Mouse (Mus musculus): ENCODE results near the gene Abcb6. TPM values are rescaled to one million over a fixed set of nuclear protein-coding genes. Genes with fewer than 3 reads are reported as not detected.

Abcb6 gene
- total RNA-seq, 2 experiments from 2014 or later, result 25.2 to 26.4 TPM

DNA sequence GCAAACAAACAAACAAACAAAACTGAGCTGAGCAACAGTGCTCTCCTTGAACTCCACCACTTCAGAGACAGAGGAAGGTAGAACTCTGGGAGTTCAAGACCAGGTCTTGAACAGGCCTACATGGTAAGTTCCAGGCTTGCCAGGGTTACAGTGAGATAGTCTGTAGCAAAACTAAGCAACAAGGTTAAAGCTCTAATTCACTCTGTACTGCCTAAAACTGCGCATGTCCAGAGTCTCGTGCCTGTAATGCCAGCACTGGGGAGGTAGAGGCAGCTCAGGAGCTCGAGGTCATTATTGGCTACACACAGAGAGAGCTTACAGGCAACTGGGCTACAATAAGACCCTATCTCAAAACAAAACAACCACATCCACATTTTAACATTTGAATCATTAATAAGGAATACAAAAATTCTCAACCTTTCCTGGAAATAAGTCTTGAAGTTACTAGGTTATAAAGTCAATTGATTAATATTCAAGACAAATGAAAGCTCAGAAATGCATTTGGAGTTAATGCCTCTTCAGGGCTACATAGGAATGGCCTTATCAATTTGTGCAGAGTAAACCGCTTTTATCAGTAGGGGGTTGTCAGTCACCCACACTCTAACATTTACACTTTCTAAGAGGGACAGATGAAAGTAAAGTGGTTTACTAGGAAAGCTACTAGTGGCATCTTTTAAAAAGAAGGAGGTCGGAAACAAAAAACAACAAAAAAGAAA lies 20.5 kb downstream of the Abcb6 start:
- DNase-seq, result no peak
- intact Hi-C loops (cut with DNase I; ENCODE audit: low total_unique reads), result no loop called here

GRCm38 (mm10) chr1:75158990-75159389 lies 21.2 kb downstream of the Abcb6 start:
- intact Hi-C loops (cut with DNase I; ENCODE audit: low total_unique reads), result no loop called here
- DNase-seq, result no peak

- intact Hi-C loops (cut with DNase I; ENCODE audit: low total_unique reads), result no loop called here
- DNase-seq, result no peak
Measured at GRCm38 (mm10) chr1:75155837-75156236, 24.4 kb downstream of the Abcb6 start.

DNA sequence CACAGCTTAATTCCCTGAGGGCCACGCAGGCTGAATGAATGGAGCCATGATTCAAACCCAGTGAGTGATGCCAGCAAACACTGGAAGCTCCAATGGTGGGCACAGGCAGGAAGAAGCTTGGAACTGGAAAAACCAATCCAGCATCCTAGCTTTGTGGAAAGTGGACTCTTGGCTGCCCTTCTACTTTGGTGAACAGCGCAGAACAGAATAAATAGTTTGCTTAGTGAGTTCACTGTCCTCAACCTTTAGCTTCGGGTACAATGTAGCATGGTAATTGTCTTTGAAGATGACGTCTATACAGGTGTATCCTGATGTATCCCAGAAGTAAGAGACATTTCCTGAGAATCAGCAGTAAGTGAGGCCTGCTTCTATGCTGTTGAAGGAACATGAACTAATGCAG lies 31.5 kb downstream of the Abcb6 start:
- DNase-seq, result no peak
- intact Hi-C loops (cut with DNase I; ENCODE audit: low total_unique reads), result no loop called here

DNA sequence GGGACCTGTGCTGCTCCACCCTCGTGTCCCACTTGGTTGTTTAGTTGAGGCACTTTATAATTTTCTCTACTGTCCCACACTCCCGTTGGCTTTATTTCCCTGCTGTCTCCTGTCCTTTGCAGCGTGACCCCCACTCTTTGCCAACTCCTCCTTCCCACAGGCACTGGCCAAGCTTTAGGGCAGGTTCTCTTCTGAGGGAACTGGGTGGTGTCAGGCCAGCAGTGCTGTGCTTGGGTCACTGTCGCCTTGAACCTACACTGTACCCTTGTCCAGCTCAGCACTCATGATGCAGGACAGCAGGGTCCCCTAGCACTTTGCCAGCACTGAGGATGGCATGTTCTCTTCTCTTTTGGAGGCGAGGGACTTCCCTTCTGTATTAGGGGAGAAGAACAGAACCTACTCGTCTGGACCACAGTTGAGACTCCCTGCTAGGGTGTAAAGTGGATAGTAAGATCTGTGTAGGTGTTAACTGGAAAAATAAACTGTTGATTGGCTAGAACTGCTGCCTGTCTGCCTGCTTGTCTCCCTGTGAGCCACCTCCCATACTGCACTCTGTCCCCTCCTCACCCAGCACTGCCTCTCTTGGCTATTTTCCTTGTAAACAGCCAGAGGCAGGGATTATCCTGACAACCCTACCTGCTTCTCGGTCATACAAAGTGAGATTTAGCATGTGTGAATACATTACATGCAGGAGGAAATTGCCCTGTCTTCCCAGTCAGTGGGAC lies 32.6 kb downstream of the Abcb6 start:
- DNase-seq, result no peak
- intact Hi-C loops (cut with DNase I; ENCODE audit: low total_unique reads), result no loop called here

GRCm38 (mm10) chr1:75145589-75145988 lies 34.6 kb downstream of the Abcb6 start:
- intact Hi-C loops (cut with DNase I; ENCODE audit: low total_unique reads), result no loop called here
- DNase-seq, result no peak

DNA sequence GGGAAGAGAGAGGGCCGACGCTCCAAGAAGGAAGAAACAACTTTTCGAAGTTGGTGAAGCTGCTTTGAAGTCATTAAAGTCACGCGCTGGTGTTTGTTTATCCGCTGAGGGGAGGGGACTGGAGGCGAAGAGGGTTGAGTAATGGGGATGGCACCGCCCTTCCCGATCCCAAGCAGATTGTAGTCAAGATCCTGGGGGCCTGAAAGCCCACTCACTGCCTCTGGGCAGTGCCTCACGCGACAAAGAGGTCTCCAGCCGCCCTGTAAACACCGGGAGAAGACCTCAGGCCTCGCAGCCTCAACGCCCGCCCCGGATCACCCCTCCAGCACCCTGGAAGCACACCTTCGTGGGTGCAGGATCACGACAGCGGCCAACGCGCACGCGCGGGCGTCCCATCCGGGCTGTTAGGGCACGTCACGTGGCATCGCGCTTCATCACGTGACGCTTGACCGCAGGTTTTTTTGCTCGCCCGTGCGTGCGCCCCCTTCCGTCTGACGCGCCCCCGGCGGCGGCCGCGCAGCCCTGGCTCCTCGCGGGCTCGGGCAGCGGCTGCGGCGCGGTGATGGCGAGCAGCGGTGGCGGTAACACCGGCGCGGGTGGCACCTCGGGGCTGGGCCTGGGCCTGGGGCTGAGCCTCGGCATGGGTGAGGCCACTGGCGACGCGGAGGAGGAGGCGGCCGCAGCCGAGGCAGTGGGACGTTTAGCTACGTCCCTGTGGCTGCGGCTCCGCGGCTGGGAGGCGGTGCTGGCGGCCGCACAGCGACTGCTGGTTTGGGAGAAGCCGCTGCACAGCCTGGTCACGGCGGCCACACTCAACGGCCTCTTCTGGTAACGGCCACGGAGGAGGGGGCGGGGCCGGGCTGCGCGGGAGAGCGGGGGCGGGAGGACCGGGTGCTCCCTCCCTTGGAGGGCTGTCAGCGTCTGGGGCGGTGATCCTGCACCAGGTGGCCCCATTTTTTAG lies 37.6 kb downstream of the Abcb6 start, which contains the start of the genes Cnppd1 and Retreg2:
Gene Cnppd1 (minus strand): TSS at position 411 of the 961 bp plus-strand sequence.
Gene Retreg2 (plus strand): TSS at position 478 of the 961 bp plus-strand sequence.
- intact Hi-C loops (cut with DNase I; ENCODE audit: low total_unique reads), result no loop called here

DNA sequence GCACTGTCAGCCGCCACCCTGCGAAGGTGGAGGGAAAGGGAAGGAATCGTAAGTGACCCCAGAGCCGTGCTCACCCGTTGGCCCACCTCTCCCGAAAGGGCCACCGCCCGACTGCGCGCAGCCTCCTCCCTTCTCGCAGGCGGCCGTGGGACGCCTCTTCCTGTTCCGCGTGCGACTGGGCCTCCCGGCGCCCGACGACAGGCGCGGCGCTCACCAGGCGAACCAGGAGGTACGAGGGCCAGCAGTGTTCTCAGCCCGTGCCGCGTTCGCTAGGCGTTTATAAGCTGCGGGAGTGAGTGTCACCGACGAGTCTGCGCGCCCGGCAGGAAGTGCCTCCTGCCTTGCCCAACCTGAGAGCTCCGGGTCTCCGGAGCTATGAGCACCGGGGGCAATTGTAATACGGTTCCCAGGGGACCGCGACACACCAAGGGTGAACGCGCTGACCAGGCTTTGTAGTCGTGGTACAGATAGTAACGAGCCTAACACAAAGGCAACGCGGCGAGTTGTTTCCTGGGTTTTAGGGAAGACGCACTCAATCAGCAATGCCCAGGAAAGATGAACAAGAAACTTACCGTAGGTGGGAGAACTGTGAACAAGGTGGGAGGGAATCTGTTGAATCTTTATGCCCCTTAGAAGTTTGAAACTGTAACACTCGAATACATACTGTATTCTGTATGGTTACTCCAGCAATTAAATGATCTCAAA lies 38.6 kb downstream of the Abcb6 start:
- DNase-seq, result peak; percentile 70
- intact Hi-C loops (cut with DNase I; ENCODE audit: low total_unique reads), result no loop called here

More for the DNA sequence above, 37.6 kb downstream of the Abcb6 start, which contains the start of the genes Cnppd1 and Retreg2:
- DNase-seq, result peak; percentile 96

DNA sequence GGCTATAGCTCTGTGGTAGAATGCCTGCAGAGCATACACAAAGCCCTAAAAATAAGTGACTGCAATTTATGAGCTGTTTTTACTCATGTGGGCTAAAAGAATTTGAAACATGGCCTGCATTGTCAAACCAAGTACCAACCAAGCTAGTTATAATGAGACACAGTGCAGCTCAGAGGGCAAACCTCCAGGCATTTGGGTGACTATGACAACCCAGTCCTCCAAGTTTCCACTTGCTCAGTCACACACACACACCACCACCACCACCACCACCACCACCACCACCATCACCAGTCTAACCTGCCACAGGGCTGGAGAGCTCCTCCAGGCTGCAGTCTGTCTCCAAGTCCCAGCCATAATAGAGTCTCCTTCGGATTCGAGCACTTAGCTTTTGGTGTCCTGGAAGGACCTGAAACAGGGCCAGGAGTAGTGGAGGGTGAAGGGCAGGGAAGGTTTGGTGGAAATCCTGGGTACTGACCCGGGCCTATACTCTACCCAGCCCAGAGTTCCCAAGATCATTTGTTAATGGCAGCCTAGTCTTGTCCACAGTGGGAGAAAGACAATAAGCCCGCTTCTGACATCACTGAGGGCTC lies 39.5 kb downstream of the Abcb6 start:
- intact Hi-C loops (cut with DNase I; ENCODE audit: low total_unique reads), result no loop called here
- no peak for DNase-seq

GRCm38 (mm10) chr1:75138448-75138847 lies 41.7 kb downstream of the Abcb6 start:
- DNase-seq, result no peak
- intact Hi-C loops (cut with DNase I; ENCODE audit: low total_unique reads), result no loop called here

GRCm38 (mm10) chr1:75136730-75137129 lies 43.5 kb downstream of the Abcb6 start:
- intact Hi-C loops (cut with DNase I; ENCODE audit: low total_unique reads), result no loop called here
- no peak for DNase-seq

GRCm38 (mm10) chr1:75136293-75136692 lies 43.9 kb downstream of the Abcb6 start:
- intact Hi-C loops (cut with DNase I; ENCODE audit: low total_unique reads), result no loop called here

GRCm38 (mm10) chr1:75133421-75134207 lies 46.6 kb downstream of the Abcb6 start, which contains the start of gene Slc23a3:
TSS of gene Slc23a3 (minus strand) at chr1:75133890.
- no peak for DNase-seq
- intact Hi-C loops (cut with DNase I; ENCODE audit: low total_unique reads), result no loop called here

More at GRCm38 (mm10) chr1:75136293-75136692, 43.9 kb downstream of the Abcb6 start:
- no peak for DNase-seq

- no peak for DNase-seq
- intact Hi-C loops (cut with DNase I; ENCODE audit: low total_unique reads), result no loop called here
Measured at GRCm38 (mm10) chr1:75128641-75129040, 51.6 kb downstream of the Abcb6 start.

DNA sequence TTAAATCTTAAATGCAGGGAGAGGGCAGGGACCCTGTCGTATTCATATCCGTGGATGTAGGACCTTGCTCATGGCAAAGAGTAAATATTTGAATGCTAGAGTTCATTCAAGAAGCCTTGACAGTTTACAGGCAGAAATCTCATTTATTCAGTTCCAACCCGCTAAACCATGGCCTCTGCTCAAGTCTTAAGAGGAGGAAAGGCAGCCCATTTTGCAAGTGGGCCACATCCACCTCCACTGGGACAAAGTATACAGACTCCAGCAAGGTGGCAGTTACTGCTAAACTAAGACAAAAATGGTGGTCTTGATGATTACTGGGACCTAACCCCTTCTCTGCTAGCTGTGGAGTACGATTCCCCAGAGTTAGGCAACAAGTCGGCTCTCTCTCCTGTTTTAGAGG lies 54.8 kb downstream of the Abcb6 start:
- intact Hi-C loops (cut with DNase I; ENCODE audit: low total_unique reads), result no loop called here
- DNase-seq, result no peak

GRCm38 (mm10) chr1:75124346-75125321 lies 55.6 kb downstream of the Abcb6 start, which contains the start of gene Nhej1:
TSS of gene Nhej1 (minus strand) at chr1:75125200.
- intact Hi-C loops (cut with DNase I; ENCODE audit: low total_unique reads), result no loop called here
- peak; percentile 95 for DNase-seq

DNA sequence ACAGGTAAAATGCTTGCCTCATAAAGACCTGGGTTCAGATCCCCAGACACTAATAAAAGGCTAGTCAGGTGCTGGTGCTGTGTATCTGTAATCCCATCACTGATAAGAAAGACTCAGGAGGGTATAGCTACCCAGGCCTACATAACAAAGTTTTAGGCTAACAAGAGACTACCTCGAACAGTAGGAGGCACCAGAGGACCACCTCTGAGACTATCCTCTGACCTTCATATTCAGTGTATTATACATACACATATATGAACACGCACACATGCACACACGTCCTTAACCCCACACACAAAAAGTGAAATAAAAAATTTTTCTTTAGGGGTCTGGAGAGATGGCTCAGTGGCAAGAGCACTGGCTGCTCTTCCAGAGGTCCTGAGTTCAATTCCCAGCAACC lies 58.0 kb downstream of the Abcb6 start:
- intact Hi-C loops (cut with DNase I; ENCODE audit: low total_unique reads), result no loop called here
- no peak for DNase-seq
